In genomic region chr8:47675786-47676185, GRCm38 (mm10) we compare ENCODE assay signal across 8 mouse cellular contexts. TPM values are rescaled to one million over a fixed set of nuclear protein-coding genes. Genes with fewer than 3 reads are reported as not detected.
DNase-seq lines count a peak whose midpoint lies in the region; ATAC-seq and TF ChIP-seq lines count a peak whose summit lies in the region.

No protein-coding gene starts in this region.

- H3K9ac ChIP-seq in heart, embryonic 16.5 days (ENCODE audit: low read length) = peak overlapping the region; percentile 94
- H3K9ac ChIP-seq in forebrain, embryonic 16.5 days (replicated peaks; ENCODE audit: low read depth, low read length) = peak overlapping the region; percentile 79
- peak overlapping the region; percentile 95 for H3K9ac ChIP-seq in liver, embryonic 16.5 days (ENCODE audit: low read depth, low read length)

- under 1% methylated on average over 20 of the region's 20 CpGs for WGBS in heart, embryonic 16.5 days
- WGBS in forebrain, embryonic 16.5 days = under 1% methylated on average over 20 of the region's 20 CpGs
- WGBS in liver, embryonic 16.5 days (ENCODE audit: insufficient replicate concordance) = 0% methylated on average over 20 of the region's 20 CpGs

- no peaks in the 10 kb centered on the region for H3K9me3 ChIP-seq in heart, embryonic 16.5 days (replicated peaks; ENCODE audit: control insufficient read depth, low read length)
- H3K9me3 ChIP-seq in forebrain, embryonic 16.5 days (ENCODE audit: control insufficient read depth, low read length) = no peaks in the 10 kb centered on the region
- no peaks in the 10 kb centered on the region for H3K9me3 ChIP-seq in liver, embryonic 16.5 days (replicated peaks; ENCODE audit: control insufficient read depth, low read length)

- H3K79me2 ChIP-seq in C2C12 (ENCODE audit: control insufficient read depth, insufficient read depth) = peaks cover 52% of the 10 kb centered on the region

- no peaks in the 10 kb centered on the region for H3K27me3 ChIP-seq in heart, embryonic 16.5 days (ENCODE audit: control insufficient read depth, insufficient read depth, low read length)
- no peaks in the 10 kb centered on the region for H3K27me3 ChIP-seq in C2C12 (ENCODE audit: control insufficient read depth, insufficient read depth, insufficient read length)
- no peaks in the 10 kb centered on the region for H3K27me3 ChIP-seq in forebrain, embryonic 16.5 days (replicated peaks; ENCODE audit: control insufficient read depth, insufficient read depth, low read length)
- no peaks in the 10 kb centered on the region for H3K27me3 ChIP-seq in liver, embryonic 16.5 days (ENCODE audit: control insufficient read depth, insufficient read depth, low read depth, low read length)

- no peaks in the 10 kb centered on the region for H3K36me3 ChIP-seq in heart, embryonic 16.5 days (ENCODE audit: control insufficient read depth, insufficient read depth)
- H3K36me3 ChIP-seq in C2C12 (ENCODE audit: control insufficient read depth, insufficient read depth) = peaks cover 4% of the 10 kb centered on the region
- no peaks in the 10 kb centered on the region for H3K36me3 ChIP-seq in forebrain, embryonic 16.5 days (ENCODE audit: control insufficient read depth, insufficient read depth)
- no peaks in the 10 kb centered on the region for H3K36me3 ChIP-seq in liver, embryonic 16.5 days (ENCODE audit: control insufficient read depth, insufficient read depth)

- H3K4me2 ChIP-seq in heart, embryonic 16.5 days (ENCODE audit: low read depth, low read length) = peak overlapping the region; percentile 82
- H3K4me2 ChIP-seq in forebrain, embryonic 16.5 days (ENCODE audit: low read length) = peak overlapping the region; percentile 79
- peak overlapping the region; percentile 92 for H3K4me2 ChIP-seq in liver, embryonic 16.5 days (ENCODE audit: low read depth, low read length)

- H3ac ChIP-seq in C2C12 (ENCODE audit: control insufficient read depth, insufficient read length, low read depth) = peak overlapping the region; percentile 91

- no peak for ATAC-seq in heart, embryonic 16.5 days (replicated peaks; ENCODE audit: extremely low read depth, insufficient read depth, low FRiP score)
- peak; percentile 5 for ATAC-seq in forebrain, embryonic 16.5 days
- ATAC-seq in liver, embryonic 16.5 days (ENCODE audit: low read depth) = no peak

- H3K4me3 ChIP-seq in heart, embryonic 16.5 days (ENCODE audit: low read length) = peak overlapping the region; percentile 85
- peak overlapping the region; percentile 84 for H3K4me3 ChIP-seq in C2C12 (ENCODE audit: insufficient read depth, poor library complexity, severe bottlenecking)
- H3K4me3 ChIP-seq in bone marrow macrophage, adult 2 months (ENCODE audit: insufficient read depth, low read length) = peak overlapping the region; percentile 86
- peak overlapping the region; percentile 84 for H3K4me3 ChIP-seq in forebrain, embryonic 16.5 days (replicated peaks; ENCODE audit: low read length)
- H3K4me3 ChIP-seq in liver, embryonic 16.5 days (ENCODE audit: low read depth, low read length) = peak overlapping the region; percentile 98

- H3K79me3 ChIP-seq in C2C12 (ENCODE audit: low read depth) = peaks cover 28% of the 10 kb centered on the region

- TF ChIP-seq POLR2A in bone marrow macrophage, adult 2 months (IDR thresholded peaks at IDR 0.05; ENCODE audit: borderline replicate concordance, low read depth, low read length) = no peak

- intact Hi-C loops in heart, postnatal 36 days (cut with DNase I) = loop anchor here (1.0 to 10.0 kb wide), 6 partner anchors 15 to 301 kb away; partner anchors contain the start of genes Cdkn2aip, Rwdd4a and Trappc11

- H3K27ac ChIP-seq in heart, embryonic 16.5 days (ENCODE audit: low read length) = peak overlapping the region; percentile 99
- peak overlapping the region; percentile 95 for H3K27ac ChIP-seq in bone marrow macrophage, adult 2 months (ENCODE audit: insufficient read depth, low read depth, low read length)
- peak overlapping the region; percentile 91 for H3K27ac ChIP-seq in forebrain, embryonic 16.5 days (ENCODE audit: low read length)
- H3K27ac ChIP-seq in liver, embryonic 16.5 days (ENCODE audit: low read length) = peak overlapping the region; percentile 98

- no peak for DNase-seq in heart, postnatal 36 days
- DNase-seq in right cerebral cortex, postnatal 4 days = peak; percentile 35
- DNase-seq in ovary, postnatal 14 days (ENCODE audit: low spot score) = no peak

- TF ChIP-seq CTCF in C2C12 (IDR thresholded peaks at IDR 0.05; ENCODE audit: control insufficient read depth, insufficient read depth, insufficient read length) = no peak
- TF ChIP-seq CTCF in bone marrow macrophage, adult 2 months (IDR thresholded peaks at IDR 0.05; ENCODE audit: low read depth, low read length) = no peak

- peaks cover 13% of the 10 kb centered on the region for H3K4me1 ChIP-seq in heart, embryonic 16.5 days (ENCODE audit: control insufficient read depth, insufficient read depth, low read length)
- H3K4me1 ChIP-seq in bone marrow macrophage, adult 2 months (ENCODE audit: control insufficient read depth, insufficient read depth, low read length) = peaks cover 14% of the 10 kb centered on the region
- H3K4me1 ChIP-seq in forebrain, embryonic 16.5 days (replicated peaks; ENCODE audit: control insufficient read depth, insufficient read depth, low read length) = peaks cover 4% of the 10 kb centered on the region
- H3K4me1 ChIP-seq in liver, embryonic 16.5 days (ENCODE audit: control insufficient read depth, low read depth, low read length) = peaks cover 10% of the 10 kb centered on the region

TF ChIP-seq in C2C12, 6 proteins besides CTCF, POLR2A, EP300 and RAD21:
- peak; percentile 5 for TF ChIP-seq MAX (IDR thresholded peaks at IDR 0.05)
- TF ChIP-seq USF1 (IDR thresholded peaks at IDR 0.05; ENCODE audit: low read depth) = no peak
TF ChIP-seq in C2C12: peak in this region for 1.

RNA-seq across cellular contexts. Expression of gene Ing2, which starts 0.4 kb away (rescaled TPM):
- 7.2 and 8.3 TPM in 2 replicates for polyA plus RNA-seq in heart, embryonic 16.5 days (2015; fragmentation: Nextera tagmentation; extraction: Ambion mirVana)
- total RNA-seq in heart, postnatal 36 days (2021) = 1 to 10 TPM; 6.5 to 6.8 TPM
- polyA plus RNA-seq in C2C12 (2012; fragmentation: generic; extraction: Trizol) = 8.3 TPM
- 45.5 and 47.4 TPM in 2 replicates for polyA plus RNA-seq in bone marrow macrophage, adult 2 months (2012; ENCODE audit: insufficient read depth, insufficient read length, missing spikeins)
- polyA plus RNA-seq in forebrain, embryonic 16.5 days (2015; fragmentation: Nextera tagmentation; extraction: Ambion mirVana) = 5.0 and 6.0 TPM in 2 replicates
- polyA plus RNA-seq in liver, embryonic 16.5 days (2015; fragmentation: Nextera tagmentation; extraction: Ambion mirVana) = 6.6 and 6.7 TPM in 2 replicates

RNA-seq across cellular contexts. Expression of gene Cdkn2aip, which starts 37.9 kb away (rescaled TPM):
- 15.5 and 17.2 TPM in 2 replicates for polyA plus RNA-seq in heart, embryonic 16.5 days (2015; fragmentation: Nextera tagmentation; extraction: Ambion mirVana)
- total RNA-seq in heart, postnatal 36 days (2021) = 1 to 10 TPM; 9.8 TPM
- polyA plus RNA-seq in C2C12 (2012; fragmentation: generic; extraction: Trizol) = 3.8 TPM
- 8.2 and 9.5 TPM in 2 replicates for polyA plus RNA-seq in bone marrow macrophage, adult 2 months (2012; ENCODE audit: insufficient read depth, insufficient read length, missing spikeins)
- polyA plus RNA-seq in forebrain, embryonic 16.5 days (2015; fragmentation: Nextera tagmentation; extraction: Ambion mirVana) = 44.4 and 52.2 TPM in 2 replicates
- 13.1 TPM in 2 replicates for polyA plus RNA-seq in liver, embryonic 16.5 days (2015; fragmentation: Nextera tagmentation; extraction: Ambion mirVana)
